Mouse (Mus musculus): ENCODE data around the gene Isy1.

The Isy1 gene

DNA sequence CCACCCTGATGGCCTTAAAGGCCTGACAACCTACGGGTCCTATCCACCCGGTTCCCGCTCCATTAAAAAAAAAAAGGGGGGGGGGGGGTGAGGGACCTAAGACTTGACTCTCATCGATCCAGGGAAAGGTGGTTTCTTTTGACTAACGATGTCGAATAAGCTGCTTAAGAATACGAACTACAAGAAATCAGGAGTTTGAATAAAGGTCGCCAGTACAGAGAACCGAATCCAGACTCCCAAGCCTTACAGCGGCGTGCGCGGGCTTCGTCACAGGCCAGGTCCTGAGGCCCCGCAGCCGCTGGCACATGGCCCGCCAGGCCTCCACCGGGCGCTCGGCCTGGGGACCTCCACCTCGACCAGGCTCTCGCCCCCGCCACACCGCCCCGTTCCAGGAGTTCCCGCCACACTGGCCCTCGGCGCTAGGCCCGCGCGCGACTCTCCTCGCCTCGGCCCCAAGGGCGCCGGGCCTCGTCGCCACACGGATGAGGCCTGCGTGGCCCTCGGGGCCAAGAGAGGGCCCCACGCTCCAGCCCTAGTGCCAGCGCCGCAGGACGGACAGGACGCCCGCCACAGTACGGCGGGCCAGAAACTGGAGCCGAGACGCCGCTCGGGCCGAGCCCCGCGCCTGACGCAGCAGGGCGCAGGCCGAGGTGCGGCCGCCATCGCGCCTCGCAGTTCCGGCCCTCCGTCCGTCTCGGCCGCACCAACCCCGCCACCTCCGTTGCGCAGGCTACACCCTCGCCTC lies 11.7 kb upstream of the Isy1 start:
- CTCF ChIA-PET = interaction anchor here (0.9 kb wide), 1 partner anchor 11 kb away, joined by 3 read pairs; no protein-coding TSS in a partner anchor

DNA sequence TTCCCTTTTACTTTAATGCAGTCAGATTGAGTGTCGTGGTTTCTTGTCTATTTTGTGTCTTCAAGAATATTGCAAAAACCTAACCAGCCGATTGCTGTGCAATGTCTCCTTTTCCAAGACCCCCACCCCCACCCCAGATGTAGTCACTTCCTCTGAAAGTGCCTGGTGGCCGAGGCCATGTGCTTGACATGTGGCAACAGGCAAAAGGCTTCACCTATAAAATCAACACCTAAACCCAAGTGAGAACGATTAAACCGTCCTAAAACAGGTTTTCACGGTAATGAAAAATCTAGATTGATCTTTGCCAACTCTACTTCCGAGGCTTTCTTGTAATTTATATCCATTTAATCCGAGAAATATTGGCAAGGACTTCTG lies 11.2 kb upstream of the Isy1 start:
- CTCF ChIA-PET = interaction anchor here (0.9 kb wide), 1 partner anchor 10 kb away, joined by 3 read pairs; no protein-coding TSS in a partner anchor

DNA sequence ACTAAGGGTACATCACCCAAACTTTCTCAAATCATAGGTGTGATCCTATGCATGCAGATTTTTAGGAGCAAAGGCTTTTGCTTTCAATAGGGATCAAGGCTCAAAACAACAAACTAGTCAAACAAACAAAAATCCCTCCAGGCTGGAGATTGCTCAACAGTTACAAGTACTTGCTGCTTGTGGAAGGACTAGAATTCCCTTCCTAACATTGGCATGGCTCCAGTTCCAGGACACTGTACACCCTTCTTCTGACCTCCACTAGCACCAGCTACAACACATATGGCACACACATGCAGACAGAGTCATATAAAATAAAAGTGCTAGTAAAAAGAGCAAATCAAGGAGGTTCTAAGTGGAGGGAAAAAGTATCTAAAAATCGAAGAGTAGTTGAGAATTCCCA lies 8.2 kb upstream of the Isy1 start:
- CTCF ChIA-PET = interaction anchor here (0.7 kb wide), 1 partner anchor 57 kb away, joined by 3 read pairs; no protein-coding TSS in a partner anchor

DNA sequence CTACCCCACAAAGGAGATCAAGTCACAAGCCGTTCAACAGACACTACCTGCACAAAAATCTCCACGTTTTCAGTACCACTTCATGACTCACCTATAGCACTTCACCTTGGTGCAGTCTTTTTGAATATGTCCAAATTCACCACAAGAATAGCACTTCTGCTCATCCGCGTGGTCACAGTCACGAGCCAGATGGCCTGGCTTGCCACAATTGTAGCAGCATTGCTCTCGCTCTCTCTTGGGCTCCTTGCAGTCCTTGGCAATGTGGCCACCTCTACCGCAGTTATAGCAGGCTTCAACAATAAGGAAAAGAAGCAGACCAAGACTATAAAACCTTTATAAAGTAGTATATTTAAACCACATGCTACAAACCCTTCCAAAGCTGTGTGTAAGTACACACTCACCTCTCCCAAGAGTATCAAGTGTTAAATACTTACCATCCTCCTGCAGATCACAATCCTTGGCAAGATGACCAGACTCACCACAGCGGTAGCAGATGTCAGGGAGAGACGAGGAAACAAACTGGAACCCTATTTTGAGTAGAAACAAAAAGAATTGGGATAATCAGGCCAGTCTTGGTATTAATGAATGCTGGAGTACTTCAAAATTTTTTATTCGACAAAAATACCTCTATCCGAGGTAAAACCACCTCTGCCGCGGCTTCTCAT lies 6.6 kb upstream of the Isy1 start:
- CTCF ChIA-PET = no interaction called here

DNA sequence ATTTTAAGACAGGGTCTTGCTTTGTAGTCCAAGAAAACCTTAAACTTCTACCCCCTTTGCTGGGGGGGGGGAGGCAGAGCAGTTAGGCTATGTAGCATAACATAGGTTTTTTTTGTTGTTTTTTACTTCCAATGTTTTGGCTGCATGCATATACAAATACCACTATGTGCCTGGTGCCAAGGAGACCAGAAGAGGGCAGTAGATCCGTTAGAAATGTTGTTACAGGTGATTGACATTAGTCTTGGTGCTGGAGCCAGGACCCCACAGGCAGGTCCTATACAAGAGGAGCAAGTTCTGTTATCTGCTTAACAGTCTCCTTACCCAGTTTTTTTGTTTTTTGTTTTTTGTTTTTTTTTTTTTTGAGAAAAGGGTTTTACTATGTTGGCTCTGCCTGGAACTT lies 3.7 kb upstream of the Isy1 start:
- CTCF ChIA-PET = interaction anchor here (0.5 kb wide), 1 partner anchor 1349 kb away, joined by 3 read pairs; no protein-coding TSS in a partner anchor

DNA sequence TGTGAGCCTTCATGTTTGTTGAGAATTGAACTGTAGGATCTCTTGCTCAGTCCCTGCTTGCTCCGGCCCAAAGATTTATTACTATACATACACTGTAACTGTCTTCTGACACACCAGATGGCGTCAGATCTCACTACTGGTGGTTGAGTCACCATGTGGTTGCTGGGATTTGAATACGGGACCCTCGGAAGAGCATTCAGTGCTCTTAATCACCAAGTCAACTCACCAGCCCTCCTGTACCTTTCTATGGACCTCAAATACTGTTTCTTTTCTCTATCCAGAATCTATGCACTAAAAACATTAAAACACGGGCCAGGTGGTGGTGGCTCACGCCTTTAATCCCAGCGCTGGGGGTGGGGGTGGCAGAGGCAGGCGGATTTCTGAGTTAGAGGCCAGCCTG lies 3.0 kb upstream of the Isy1 start:
- CTCF ChIA-PET = no interaction called here

GRCm38 (mm10) chr6:87839797-87840341 lies 1.3 kb upstream of the Isy1 start:
- CTCF ChIA-PET = interaction anchor here (0.8 kb wide), 1 partner anchor 10 kb away, joined by 3 read pairs; no protein-coding TSS in a partner anchor

DNA sequence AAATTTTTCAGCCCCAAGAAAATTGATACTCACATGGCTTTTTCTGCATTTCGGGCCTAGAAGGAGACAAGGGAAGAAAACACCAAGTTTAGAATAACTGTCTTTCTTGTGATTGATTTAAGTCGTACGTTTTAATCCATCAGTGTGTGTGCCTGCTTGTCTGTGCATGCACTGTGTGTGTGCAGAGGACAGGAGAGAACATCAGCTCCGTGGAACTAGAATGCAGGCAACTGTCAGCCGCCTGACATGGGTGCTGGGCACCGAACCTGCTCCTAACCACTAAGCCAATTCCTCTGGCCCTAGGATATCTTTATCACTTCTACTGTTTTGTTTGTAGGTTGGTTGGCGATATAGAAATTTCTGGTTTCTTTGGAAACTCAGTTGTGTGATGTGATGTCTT lies 2.9 kb downstream of the Isy1 start, which contains the start of gene Gm45140:
Gm45140 (minus strand) TSS at position 101 of the 400 bp plus-strand sequence.
- CTCF ChIA-PET = no interaction called here

DNA sequence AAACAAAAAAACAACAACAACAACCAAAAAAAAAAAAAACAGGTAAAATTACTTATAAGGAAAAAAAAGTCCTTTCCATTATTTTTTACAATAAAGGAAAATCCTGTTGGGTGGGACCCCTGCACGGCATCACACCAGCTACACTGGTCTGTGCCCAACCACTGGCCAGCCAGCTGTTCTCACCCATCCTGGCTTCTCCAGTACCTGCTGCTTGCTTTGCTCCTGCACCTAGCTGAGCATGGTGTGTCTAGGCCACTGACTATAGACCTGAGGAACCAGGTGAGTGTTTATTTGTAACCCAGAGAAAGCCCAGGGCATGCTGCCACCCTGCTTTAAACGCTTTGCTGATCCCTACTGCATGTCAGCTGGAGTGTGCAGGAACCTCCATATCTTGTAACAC lies 18.2 kb downstream of the Isy1 start:
- CTCF ChIA-PET = interaction anchor here (0.7 kb wide), 1 partner anchor 32 kb away, joined by 4 read pairs; no protein-coding TSS in a partner anchor

DNA sequence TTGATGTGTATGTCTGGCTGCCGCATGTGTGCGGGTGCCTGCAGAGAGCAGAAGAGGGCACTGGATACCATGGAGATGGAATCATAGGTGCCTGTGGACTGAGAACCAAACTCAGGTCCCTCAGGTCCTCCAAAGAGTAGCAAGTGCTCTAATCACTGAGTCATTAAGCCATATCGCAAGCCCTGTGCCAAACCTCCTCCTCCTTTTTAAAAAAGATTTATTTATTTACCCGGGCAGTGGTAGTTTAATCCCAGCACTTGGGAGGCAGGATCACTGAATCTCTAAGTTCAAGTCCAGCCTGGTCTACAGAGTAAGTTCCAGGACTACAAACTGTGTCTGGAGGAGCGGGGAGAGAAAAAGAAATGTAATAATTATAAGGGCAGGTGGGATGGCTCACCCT lies 24.1 kb downstream of the Isy1 start:
- CTCF ChIA-PET = no interaction called here

DNA sequence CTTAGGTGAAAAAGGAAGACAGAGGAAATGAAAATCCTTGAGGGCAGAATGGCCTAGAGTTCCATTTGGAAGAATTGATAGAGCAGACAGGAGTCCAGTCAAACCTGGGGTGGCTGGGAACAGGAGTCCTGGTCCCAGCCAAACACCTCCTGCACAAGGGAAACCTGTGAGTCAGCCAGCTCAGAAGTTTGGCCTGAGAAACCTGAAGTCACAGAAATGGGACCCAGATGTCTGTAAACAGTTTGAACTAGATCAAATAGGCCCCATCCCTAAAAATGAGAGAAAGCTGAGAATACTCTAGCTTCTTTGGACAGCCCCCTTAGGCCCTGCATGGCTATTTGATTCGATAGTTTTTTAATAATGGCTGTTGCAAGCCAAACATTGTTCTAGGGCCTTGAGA lies 25.9 kb downstream of the Isy1 start:
- CTCF ChIA-PET = interaction anchor here (1.3 kb wide), 1 partner anchor 10 kb away, joined by 3 read pairs; no protein-coding TSS in a partner anchor

- CTCF ChIA-PET = interaction anchor here (0.7 to 1.3 kb wide), 2 partner anchors 11 to 13 kb away, joined by 3 to 9 read pairs; no protein-coding TSS in a partner anchor
Measured at GRCm38 (mm10) chr6:87811675-87812338, 26.8 kb downstream of the Isy1 start, which contains the start of gene Rab43. TSS of gene Rab43 (minus strand) at chr6:87812164.

DNA sequence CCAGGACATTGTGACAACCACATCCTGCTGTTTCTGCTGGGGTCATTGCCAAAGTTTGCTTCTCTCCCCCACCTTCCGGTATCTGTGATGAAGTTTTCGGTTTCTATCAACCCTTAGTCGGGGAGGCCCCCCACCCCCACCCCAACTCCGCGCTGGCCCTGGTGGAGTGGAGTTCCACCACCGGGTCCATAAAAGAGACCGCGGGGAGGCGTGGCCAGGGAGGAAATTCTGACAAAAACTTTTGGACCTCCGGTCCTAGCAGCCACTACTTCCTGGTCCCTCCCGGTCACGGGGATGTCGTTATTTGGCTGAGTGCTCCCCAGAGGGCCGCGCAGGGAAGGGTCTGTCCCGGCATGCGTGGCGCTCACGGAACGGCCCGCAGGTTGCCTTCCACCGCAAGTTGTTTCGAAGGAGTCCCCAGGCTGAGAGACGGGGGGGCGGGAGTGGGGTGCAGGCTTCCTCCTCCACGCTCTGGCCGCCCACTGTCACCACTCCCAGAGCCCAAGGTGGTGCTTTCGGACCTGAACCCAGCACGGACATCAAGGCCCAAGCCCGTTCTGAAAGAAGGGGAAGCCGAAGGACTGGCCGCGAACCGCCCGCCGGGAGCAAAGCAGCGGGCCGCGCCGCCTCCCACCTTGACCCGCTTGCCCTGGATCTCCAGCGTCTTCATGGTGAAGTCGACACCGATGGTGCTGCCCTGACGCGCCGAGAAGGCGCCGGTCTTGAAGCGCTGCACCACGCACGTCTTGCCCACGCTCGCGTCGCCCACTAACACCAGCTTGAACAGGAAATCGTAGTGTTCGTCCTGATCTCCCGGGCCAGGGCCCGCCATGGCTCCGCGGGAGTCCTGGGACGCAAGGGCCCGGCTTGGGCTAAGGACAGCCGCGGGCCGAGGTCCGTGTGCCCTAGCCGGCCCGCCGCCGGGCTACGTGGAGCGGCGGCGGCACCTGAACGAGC lies 27.6 kb downstream of the Isy1 start:
- CTCF ChIA-PET = interaction anchor here (1.3 kb wide), 1 partner anchor 12 kb away, joined by 3 read pairs; no protein-coding TSS in a partner anchor

DNA sequence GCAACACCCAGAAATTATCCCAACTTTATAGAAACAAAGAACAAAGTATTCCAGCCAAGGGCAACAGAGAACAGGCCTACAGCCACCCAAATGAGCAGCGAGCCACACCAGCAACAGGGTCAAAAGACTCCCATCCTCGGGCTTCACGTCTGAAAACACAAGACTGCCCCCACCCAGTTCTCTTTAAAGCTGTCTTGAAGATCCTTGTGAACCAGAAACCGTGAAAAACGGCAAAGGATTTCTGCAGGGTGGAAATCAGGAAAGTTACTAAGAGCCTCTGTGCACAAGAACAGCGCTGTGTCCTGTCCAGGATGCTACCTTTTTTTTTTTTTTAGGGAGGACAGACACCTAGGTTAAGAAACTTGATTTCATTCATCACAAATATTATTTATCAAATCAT lies 28.3 kb downstream of the Isy1 start:
- CTCF ChIA-PET = no interaction called here

- CTCF ChIA-PET = interaction anchor here (0.5 kb wide), 1 partner anchor 138 kb away, joined by 3 read pairs; no protein-coding TSS in a partner anchor
Measured at GRCm38 (mm10) chr6:87809651-87810161, 28.9 kb downstream of the Isy1 start.

- CTCF ChIA-PET = interaction anchor here (0.5 kb wide), 1 partner anchor 139 kb away, joined by 3 read pairs; no protein-coding TSS in a partner anchor
Measured at GRCm38 (mm10) chr6:87809144-87809543, 29.5 kb downstream of the Isy1 start.

DNA sequence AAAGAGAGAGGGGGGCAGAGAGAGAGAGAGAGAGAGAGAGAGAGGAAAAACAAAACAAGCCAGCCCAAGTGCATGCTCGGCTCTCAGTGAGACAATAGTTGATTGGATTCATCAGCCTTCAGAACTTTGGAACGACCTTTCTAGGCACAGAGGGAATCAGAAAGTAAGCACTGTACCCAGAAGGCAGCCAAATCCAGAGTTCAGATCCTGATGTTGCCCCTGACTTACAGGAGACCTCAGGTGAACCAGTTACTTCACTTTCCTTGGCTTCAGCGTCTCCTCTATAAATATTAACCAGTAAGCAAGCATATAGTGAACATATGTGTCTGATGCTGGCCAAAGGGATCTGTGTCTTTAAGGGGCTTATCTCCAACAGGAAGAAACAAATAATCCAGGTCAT lies 30.1 kb downstream of the Isy1 start:
- CTCF ChIA-PET = no interaction called here

DNA sequence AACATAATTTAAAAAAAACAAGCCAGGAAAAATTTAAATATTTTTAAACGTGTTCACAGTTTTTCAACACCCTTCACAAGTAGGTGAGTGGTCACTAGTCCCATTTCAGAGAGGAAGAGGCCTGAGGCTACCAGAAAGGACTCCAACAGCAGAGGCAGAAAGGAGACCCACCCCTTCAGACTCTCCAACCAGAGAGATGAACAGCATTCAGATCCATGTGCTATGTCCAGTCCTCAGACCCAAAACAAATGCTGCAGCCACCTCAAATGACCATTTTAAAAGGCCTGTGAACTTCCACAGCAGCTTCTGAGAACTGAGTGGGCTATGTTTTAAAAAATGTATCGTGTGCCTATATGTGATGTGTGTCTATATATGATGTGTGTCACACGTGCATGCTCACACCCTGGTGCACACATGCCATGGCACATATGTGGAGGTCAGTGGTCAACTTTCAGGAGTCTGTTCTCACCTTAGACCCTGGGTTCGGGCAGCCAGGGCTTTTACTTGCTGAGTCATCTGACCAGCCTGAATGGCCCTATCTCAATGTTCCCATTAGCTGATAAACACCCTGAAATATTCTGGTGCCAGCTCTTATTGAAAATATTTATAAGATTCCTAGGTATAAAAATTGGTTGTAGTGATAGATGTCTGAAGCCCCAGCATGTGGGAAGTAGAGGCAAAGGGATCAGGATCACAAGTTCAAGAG lies 30.7 kb downstream of the Isy1 start:
- CTCF ChIA-PET = no interaction called here

GRCm38 (mm10) chr6:87806857-87807256 lies 31.7 kb downstream of the Isy1 start:
- CTCF ChIA-PET = no interaction called here

DNA sequence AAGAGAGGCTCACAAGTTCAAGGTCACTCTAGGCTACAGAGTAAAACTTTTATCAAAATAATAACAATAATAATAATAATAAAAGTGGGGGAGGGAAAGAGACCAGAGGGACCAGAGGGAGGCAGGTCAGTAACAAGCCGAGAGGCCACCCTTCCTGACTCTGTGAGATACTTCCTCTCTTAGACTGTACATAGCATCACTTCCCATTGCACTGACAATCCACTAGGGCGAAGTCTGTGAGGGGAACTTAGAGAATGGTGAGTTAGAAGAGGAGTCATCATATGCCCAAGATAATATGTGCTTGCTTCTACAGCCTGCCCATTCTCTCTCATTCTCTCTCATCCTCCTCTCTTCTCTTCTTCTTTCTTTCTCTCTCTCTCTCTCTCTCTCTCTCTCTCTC lies 32.6 kb downstream of the Isy1 start:
- CTCF ChIA-PET = no interaction called here

Data from spleen, embryonic (tissue).